Mouse (Mus musculus) fat pad, adult 2 months (tissue): ENCODE data around the gene Lmod2.

Experiments
- DNase-seq: peaks from one replicate; pipeline ENCODE4 v3.0.0-alpha.2; 2011; ENCODE audit warnings: low read depth, low spot score; ENCODE audit errors: extremely low read depth

Lmod2 gene

GRCm38 (mm10) chr6:24641286-24641685, 43.7 kb downstream of the Lmod2 start:
- no peak for DNase-seq

GRCm38 (mm10) chr6:24642161-24642560, 44.6 kb downstream of the Lmod2 start:
- DNase-seq: no peak

- DNase-seq: no peak
Observed at GRCm38 (mm10) chr6:24642960-24643359, 45.4 kb downstream of the Lmod2 start.

- no peak for DNase-seq
Observed at GRCm38 (mm10) chr6:24645346-24646053, 47.9 kb downstream of the Lmod2 start.

- DNase-seq: no peak
Observed at GRCm38 (mm10) chr6:24647103-24647691, 49.6 kb downstream of the Lmod2 start.

- DNase-seq: no peak
Observed at GRCm38 (mm10) chr6:24648403-24648802, 50.8 kb downstream of the Lmod2 start.

- peak; percentile 56 for DNase-seq
Observed at GRCm38 (mm10) chr6:24650719-24651118, 53.2 kb downstream of the Lmod2 start.

- DNase-seq: no peak
Observed at GRCm38 (mm10) chr6:24651538-24651937, 54.0 kb downstream of the Lmod2 start.
